Mouse (Mus musculus) C2C12 (cell line): ENCODE data around the gene Cops2. TPM values are rescaled to one million over a fixed set of nuclear protein-coding genes. Genes with fewer than 3 reads are reported as not detected.

Experiments
- H3K27me3 ChIP-seq: one replicate; pipeline ENCODE4 v1.6.1; 2011; ENCODE audit not compliant: control insufficient read depth, insufficient read depth, insufficient read length
- H3K36me3 ChIP-seq: one replicate; pipeline ENCODE4 v1.6.1; 2011; ENCODE audit not compliant: control insufficient read depth, insufficient read depth
- H3K4me3 ChIP-seq: one replicate; pipeline ENCODE4 v1.5.1; 2011; ENCODE audit warnings: mild to moderate bottlenecking, control low read depth; ENCODE audit not compliant: poor library complexity, insufficient read depth, severe bottlenecking
- H3K79me2 ChIP-seq: one replicate; pipeline ENCODE4 v1.6.1; 2011; ENCODE audit not compliant: control insufficient read depth, insufficient read depth
- H3K79me3 ChIP-seq: one replicate; pipeline ENCODE4 v1.6.1; 2011; ENCODE audit warnings: low read depth, control low read depth
- H3ac ChIP-seq: one replicate; pipeline ENCODE3; 2011; ENCODE audit warnings: low read depth; ENCODE audit not compliant: control insufficient read depth, insufficient read length
- CEBPB ChIP-seq: IDR thresholded peaks from one replicate; pipeline ENCODE4 v1.6.1; 2011; ENCODE audit warnings: low read depth, mild to moderate bottlenecking, control low read depth, moderate library complexity
- CTCF ChIP-seq: IDR thresholded peaks from one replicate; pipeline ENCODE4 v1.5.1; 2011; ENCODE audit not compliant: control insufficient read depth, insufficient read depth, insufficient read length
- FOSL1 ChIP-seq: IDR thresholded peaks from one replicate; pipeline ENCODE4 v1.8.0; 2011; ENCODE audit warnings: mild to moderate bottlenecking, low read length; ENCODE audit not compliant: poor library complexity, insufficient read depth, severe bottlenecking
- MAX ChIP-seq: IDR thresholded peaks from one replicate; pipeline ENCODE4 v1.6.1; 2011; ENCODE audit warnings: mild to moderate bottlenecking, control low read depth
- MYOD1 ChIP-seq: IDR thresholded peaks from one replicate; pipeline ENCODE4 v1.6.1; 2011; ENCODE audit warnings: low read depth; ENCODE audit not compliant: control insufficient read depth, insufficient read length
- MYOG ChIP-seq: IDR thresholded peaks from one replicate; pipeline ENCODE4 v1.6.1; 2011; ENCODE audit not compliant: control insufficient read depth, insufficient read length; ENCODE audit errors: extremely low read depth
- USF1 ChIP-seq: IDR thresholded peaks from one replicate; pipeline ENCODE4 v1.6.1; 2011; ENCODE audit warnings: low read depth, mild to moderate bottlenecking, control low read depth, moderate library complexity
- polyA plus RNA-seq: library from polyadenylated mRNA; unstranded; fragments of >200 nt; fragmentation: generic; extraction: Trizol; gene quantifications from one replicate; pipeline ENCODE4 v1.2.1, GENCODE M21; 2012; ENCODE audit warnings: missing spikeins

Cops2 gene
- polyA plus RNA-seq, 1 experiment: 52.7 TPM

DNA sequence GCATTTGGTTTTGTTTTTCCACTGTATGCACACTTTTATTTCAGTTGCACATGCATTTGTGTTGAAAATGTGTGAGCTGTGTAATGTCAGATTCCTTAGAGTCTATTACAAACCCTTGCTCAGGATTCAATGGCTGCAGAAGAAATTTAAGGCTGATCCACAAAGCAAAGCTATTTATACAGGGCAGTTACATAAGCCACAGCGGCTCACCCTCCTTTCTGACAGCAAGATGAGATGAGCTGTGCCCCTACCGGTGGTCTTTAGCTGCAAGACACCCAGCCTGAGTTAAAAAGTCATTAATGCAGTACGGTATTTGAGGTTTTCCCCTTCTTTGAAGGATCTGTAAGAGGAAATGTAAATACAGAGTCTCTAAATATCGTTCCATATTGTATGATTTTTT lies 75.1 kb downstream of the Cops2 start:
- TF ChIP-seq CEBPB: no peak
- no peak for TF ChIP-seq CTCF
- no peak for TF ChIP-seq MAX
- TF ChIP-seq USF1: no peak
- TF ChIP-seq MYOG: no peak
- no peak for TF ChIP-seq FOSL1
- TF ChIP-seq MYOD1: no peak
- H3K79me3 ChIP-seq: peaks cover 30% of the 10 kb centered on the region
- peaks cover 9% of the 10 kb centered on the region for H3K36me3 ChIP-seq
- H3K79me2 ChIP-seq: peaks cover 37% of the 10 kb centered on the region
- no peaks in the 10 kb centered on the region for H3K27me3 ChIP-seq
- no peak overlapping the region for H3ac ChIP-seq
- H3K4me3 ChIP-seq: no peak overlapping the region

DNA sequence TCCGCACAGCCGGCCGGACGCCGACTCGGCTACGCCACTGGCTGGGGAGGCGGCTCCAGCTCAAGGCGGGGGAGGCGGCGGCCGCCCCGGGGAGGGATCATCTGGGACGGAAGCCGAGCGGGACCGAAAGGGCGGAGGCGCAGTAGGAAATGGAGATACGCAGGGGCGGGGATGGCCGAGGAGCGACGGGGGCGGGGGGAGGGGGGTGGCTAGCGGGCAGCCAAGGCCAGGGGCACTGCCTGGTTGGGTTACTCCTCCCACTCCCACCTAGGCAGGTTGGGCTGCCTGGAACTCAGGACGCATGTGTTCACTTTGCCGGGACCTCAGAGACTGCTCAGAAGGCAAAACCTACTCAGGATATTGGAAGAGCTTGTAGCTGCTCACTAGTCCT lies 76.2 kb downstream of the Cops2 start, which contains the start of gene Secisbp2l:
TSS of gene Secisbp2l (minus strand) at position 152 of the 391 bp plus-strand sequence.
- Histone ChIP-seq H3K27me3 (no peaks in the 10 kb centered on the region), H3K4me3 (peak within 1 kb of the TSS; percentile 75), H3ac (peak within 1 kb of the TSS; percentile 81), H3K79me3 (peaks cover 40% of the 10 kb centered on the region), H3K36me3 (peaks cover 9% of the 10 kb centered on the region), H3K79me2 (peaks cover 48% of the 10 kb centered on the region)
- TF ChIP-seq MAX: no peak
- no peak for TF ChIP-seq CTCF
- TF ChIP-seq MYOG: no peak
- no peak for TF ChIP-seq CEBPB
- TF ChIP-seq MYOD1: no peak
- TF ChIP-seq FOSL1: no peak
- TF ChIP-seq USF1: no peak

DNA sequence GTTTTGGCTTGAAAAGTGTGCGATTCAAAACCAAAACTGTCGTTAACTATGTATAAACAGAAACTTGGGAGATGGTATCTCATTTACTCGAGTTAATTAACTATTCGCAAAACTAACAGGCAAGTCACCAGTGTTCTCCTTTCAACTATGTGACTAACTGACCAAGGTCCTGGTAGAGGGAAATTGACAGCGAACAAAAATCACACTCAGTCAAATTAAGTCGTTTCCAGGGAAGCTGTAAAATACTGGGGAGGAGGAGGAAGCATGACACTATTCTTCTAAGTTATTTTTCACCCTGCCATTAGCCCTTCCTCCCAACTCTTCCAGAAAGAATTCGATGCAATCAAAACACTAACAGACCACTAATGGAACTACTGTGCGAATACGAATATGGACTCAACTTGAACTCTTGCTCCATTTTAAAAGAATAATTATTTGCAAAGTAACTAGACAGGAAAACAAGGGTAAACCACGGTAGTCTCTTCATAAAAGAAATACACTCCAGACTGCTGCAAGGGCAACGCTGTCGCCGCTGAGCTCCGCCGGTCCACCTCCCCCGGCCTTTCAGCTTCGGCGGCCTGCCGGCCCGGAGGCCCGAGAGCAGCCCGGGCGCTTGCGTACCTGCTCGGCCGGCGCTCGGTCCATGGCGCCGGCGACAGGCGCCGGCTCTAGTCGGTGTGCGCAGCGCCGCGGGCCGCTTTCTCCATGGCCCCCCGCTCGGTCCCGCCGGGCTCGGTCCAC lies 76.8 kb downstream of the Cops2 start:
- H3K4me3 ChIP-seq: peak overlapping the region; percentile 75
- H3K36me3 ChIP-seq: peaks cover 9% of the 10 kb centered on the region
- no peaks in the 10 kb centered on the region for H3K27me3 ChIP-seq
- no peak for TF ChIP-seq CEBPB
- TF ChIP-seq FOSL1: no peak
- no peak for TF ChIP-seq MYOG
- no peak for TF ChIP-seq USF1
- TF ChIP-seq MAX: no peak
- no peak for TF ChIP-seq MYOD1
- peaks cover 54% of the 10 kb centered on the region for H3K79me2 ChIP-seq
- H3K79me3 ChIP-seq: peaks cover 45% of the 10 kb centered on the region
- peak overlapping the region; percentile 81 for H3ac ChIP-seq

DNA sequence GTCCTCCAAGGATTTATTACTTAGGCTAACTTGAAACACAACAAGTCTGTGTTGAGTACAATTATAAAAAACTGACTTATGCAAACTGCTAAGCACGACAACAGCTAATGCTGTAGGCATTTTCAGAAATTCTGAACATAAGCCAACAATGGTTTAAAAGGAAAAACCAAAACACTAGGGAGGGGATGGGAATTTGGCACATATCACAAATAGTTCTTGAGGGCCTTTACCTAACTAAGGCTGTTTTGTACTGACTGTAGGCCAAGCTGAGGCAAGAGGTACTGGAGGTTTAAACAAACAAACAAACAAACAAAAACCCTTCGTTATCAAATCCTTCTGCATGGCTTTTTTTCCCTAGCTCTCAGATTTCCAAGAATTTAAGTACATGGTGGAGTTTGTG lies 77.9 kb downstream of the Cops2 start:
- peaks cover 9% of the 10 kb centered on the region for H3K36me3 ChIP-seq
- no peaks in the 10 kb centered on the region for H3K27me3 ChIP-seq
- peak overlapping the region; percentile 75 for H3K4me3 ChIP-seq
- H3ac ChIP-seq: no peak overlapping the region
- H3K79me3 ChIP-seq: peaks cover 51% of the 10 kb centered on the region
- peaks cover 63% of the 10 kb centered on the region for H3K79me2 ChIP-seq
- TF ChIP-seq USF1 (no peak), MYOD1 (no peak), CEBPB (no peak), FOSL1 (no peak), CTCF (no peak), MYOG (no peak), MAX (no peak)

Other genes starting within 250 kb of the Cops2 start
- 1.8 TPM for gene Cep152, start 234.0 kb downstream of the Cops2 start, polyA plus RNA-seq
- gene Eid1, start 186.0 kb downstream of the Cops2 start, polyA plus RNA-seq: 16.5 TPM
- gene Shc4, start 135.0 kb downstream of the Cops2 start, polyA plus RNA-seq: 0.34 TPM
- gene Secisbp2l, start 76.3 kb downstream of the Cops2 start, polyA plus RNA-seq: 5.7 TPM
- gene Galk2, start within 50 bp of the Cops2 start, polyA plus RNA-seq: 21.2 TPM
- gene Fgf7, start 175.5 kb upstream of the Cops2 start, polyA plus RNA-seq: 2.6 TPM